Mouse (Mus musculus): ENCODE data around the gene Mcub. TPM values are rescaled to one million over a fixed set of nuclear protein-coding genes. Genes with fewer than 3 reads are reported as not detected.

Mcub gene
- polyA plus RNA-seq, 1 experiment, result 3.1 TPM

DNA sequence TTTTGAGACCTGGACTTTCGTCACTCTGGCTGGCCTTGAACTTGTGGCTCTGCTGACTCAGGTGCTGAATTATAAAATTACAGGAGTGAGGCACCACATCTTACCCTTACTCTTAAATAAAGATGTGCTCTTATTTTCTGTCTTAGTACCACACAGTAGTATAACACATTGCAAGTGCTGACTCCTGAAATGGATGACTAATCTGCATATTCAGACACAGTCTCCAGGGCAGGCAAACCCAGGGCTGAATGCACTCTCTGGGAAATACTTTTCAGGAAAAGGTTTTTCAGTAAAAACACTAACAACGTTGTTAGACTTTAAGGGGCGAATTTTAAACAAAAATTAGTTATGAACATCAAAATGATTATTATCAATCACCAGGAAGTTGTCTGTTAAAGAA lies 27.3 kb upstream of the Mcub start:
- Histone ChIP-seq H3K36me3 (ENCODE audit: control insufficient read depth, insufficient read depth, low read length) (peaks cover 5% of the 10 kb centered on the region), H3K4me1 (ENCODE audit: control insufficient read depth, insufficient read depth, low read length) (no peaks in the 10 kb centered on the region), H3K27me3 (replicated peaks; ENCODE audit: control insufficient read depth, insufficient read depth, low read length) (no peaks in the 10 kb centered on the region), H3K27ac (ENCODE audit: insufficient read depth, low read depth, low read length) (no peak overlapping the region), H3K4me3 (ENCODE audit: insufficient read depth, low read depth, low read length) (no peak overlapping the region)
- no peak for TF ChIP-seq CTCF (conservative IDR thresholded peaks at IDR 0.05; ENCODE audit: insufficient read depth, insufficient read length, low read depth, low read length)
- no peak for TF ChIP-seq POLR2A (IDR thresholded peaks at IDR 0.05; ENCODE audit: low read depth, low read length)
- WGBS, result 79% methylated on average over 3 of the region's 3 CpGs
- DNase-seq, result no peak

GRCm38 (mm10) chr3:129987297-129987696 lies 17.3 kb upstream of the Mcub start:
- Histone ChIP-seq H3K27ac (ENCODE audit: insufficient read depth, low read depth, low read length) (no peak overlapping the region), H3K4me1 (ENCODE audit: control insufficient read depth, insufficient read depth, low read length) (peaks cover 4% of the 10 kb centered on the region; the same call in 1 of the 2 replicates), H3K36me3 (ENCODE audit: control insufficient read depth, insufficient read depth, low read length) (peaks cover 3% of the 10 kb centered on the region), H3K4me3 (ENCODE audit: insufficient read depth, low read depth, low read length) (no peak overlapping the region), H3K27me3 (replicated peaks; ENCODE audit: control insufficient read depth, insufficient read depth, low read length) (no peaks in the 10 kb centered on the region)
- 95% methylated on average over 13 of the region's 13 CpGs for WGBS
- DNase-seq, result no peak
- no peak for TF ChIP-seq POLR2A (IDR thresholded peaks at IDR 0.05; ENCODE audit: low read depth, low read length)
- TF ChIP-seq CTCF (conservative IDR thresholded peaks at IDR 0.05; ENCODE audit: insufficient read depth, insufficient read length, low read depth, low read length), result no peak

DNA sequence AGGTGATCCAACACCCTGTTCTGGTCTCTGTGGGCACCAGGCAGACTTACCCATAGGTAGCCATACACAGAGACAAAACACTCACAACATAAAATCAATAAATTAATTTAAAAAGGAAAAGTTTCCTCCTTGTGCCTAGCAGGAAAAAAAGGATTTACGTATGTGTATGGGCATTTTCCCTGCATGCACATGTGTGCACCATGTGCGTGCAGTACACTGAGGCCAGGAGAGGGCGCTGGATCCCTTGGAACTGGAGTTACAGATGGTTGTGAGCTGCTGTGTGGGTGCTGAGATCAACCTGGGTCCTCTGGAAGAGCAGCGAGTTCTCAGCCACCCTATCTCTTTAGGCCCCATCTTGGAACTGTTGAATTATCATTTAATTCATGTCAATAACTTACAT lies 15.3 kb upstream of the Mcub start:
- Histone ChIP-seq H3K4me1 (ENCODE audit: control insufficient read depth, insufficient read depth, low read length) (peaks cover 4% of the 10 kb centered on the region; the same call in 1 of the 2 replicates), H3K36me3 (ENCODE audit: control insufficient read depth, insufficient read depth, low read length) (peaks cover 4% of the 10 kb centered on the region), H3K4me3 (ENCODE audit: insufficient read depth, low read depth, low read length) (no peak overlapping the region), H3K27me3 (replicated peaks; ENCODE audit: control insufficient read depth, insufficient read depth, low read length) (no peaks in the 10 kb centered on the region), H3K27ac (ENCODE audit: insufficient read depth, low read depth, low read length) (no peak overlapping the region)
- no peak for TF ChIP-seq POLR2A (IDR thresholded peaks at IDR 0.05; ENCODE audit: low read depth, low read length)
- 0 out of 2 replicates have a peak, but pooled peaks have one; percentile 24 for TF ChIP-seq CTCF (conservative IDR thresholded peaks at IDR 0.05; ENCODE audit: insufficient read depth, insufficient read length, low read depth, low read length)
- 96% methylated on average over 4 of the region's 4 CpGs for WGBS
- no peak for DNase-seq

DNA sequence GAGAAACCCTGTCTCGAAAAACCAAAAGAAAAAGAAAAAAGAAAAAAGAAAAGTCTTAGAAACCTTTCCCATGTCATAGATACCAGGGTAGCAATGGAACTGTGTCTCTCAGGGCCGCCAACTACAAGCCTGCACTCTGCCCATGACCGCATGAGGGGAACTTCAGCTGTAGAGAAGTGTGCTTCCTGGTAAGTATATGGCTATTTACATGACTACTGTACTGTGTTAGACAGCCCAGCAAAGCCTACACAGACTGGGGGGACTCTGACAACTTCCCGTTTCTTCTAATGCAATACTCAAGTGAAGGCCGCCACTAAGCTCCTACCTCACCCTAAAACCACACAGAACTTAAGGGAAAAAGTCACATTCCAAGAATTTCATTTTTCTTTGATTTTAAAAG lies 14.8 kb upstream of the Mcub start:
- H3K4me3 ChIP-seq (ENCODE audit: insufficient read depth, low read depth, low read length), result no peak overlapping the region
- 93% methylated on average over 5 of the region's 5 CpGs for WGBS
- peaks cover 4% of the 10 kb centered on the region; the same call in 1 of the 2 replicates for H3K4me1 ChIP-seq (ENCODE audit: control insufficient read depth, insufficient read depth, low read length)
- no peak overlapping the region for H3K27ac ChIP-seq (ENCODE audit: insufficient read depth, low read depth, low read length)
- DNase-seq, result no peak
- H3K27me3 ChIP-seq (replicated peaks; ENCODE audit: control insufficient read depth, insufficient read depth, low read length), result no peaks in the 10 kb centered on the region
- TF ChIP-seq POLR2A (IDR thresholded peaks at IDR 0.05; ENCODE audit: low read depth, low read length) (no peak), CTCF (conservative IDR thresholded peaks at IDR 0.05; ENCODE audit: insufficient read depth, insufficient read length, low read depth, low read length) (no peak)
- peaks cover 4% of the 10 kb centered on the region for H3K36me3 ChIP-seq (ENCODE audit: control insufficient read depth, insufficient read depth, low read length)

DNA sequence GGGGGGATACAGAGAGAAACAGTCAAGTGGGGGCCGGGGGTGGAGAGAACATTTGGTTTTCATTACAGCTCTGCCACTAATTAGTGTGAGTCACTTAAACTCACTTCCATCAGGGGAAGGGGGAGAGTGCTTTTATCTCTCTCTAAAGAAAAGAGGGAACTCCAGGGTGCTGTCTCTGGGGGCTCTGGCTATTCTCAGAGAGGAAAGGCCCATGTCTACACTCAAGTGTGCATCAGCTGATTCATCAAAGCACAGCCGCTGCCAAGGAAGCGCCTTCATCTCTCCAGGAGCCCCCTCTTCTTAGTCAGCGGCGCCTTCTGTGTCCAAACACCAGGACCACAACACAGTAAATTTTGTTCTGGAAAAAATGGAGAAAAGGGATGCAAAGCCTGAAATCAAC lies 12.3 kb upstream of the Mcub start:
- Histone ChIP-seq H3K4me3 (ENCODE audit: insufficient read depth, low read depth, low read length) (no peak overlapping the region), H3K36me3 (ENCODE audit: control insufficient read depth, insufficient read depth, low read length) (peaks cover 3% of the 10 kb centered on the region), H3K27me3 (replicated peaks; ENCODE audit: control insufficient read depth, insufficient read depth, low read length) (no peaks in the 10 kb centered on the region), H3K27ac (ENCODE audit: insufficient read depth, low read depth, low read length) (no peak overlapping the region), H3K4me1 (ENCODE audit: control insufficient read depth, insufficient read depth, low read length) (no peaks in the 10 kb centered on the region)
- 75% methylated on average over 5 of the region's 5 CpGs for WGBS
- TF ChIP-seq CTCF (conservative IDR thresholded peaks at IDR 0.05; ENCODE audit: insufficient read depth, insufficient read length, low read depth, low read length), result no peak
- no peak for TF ChIP-seq POLR2A (IDR thresholded peaks at IDR 0.05; ENCODE audit: low read depth, low read length)
- DNase-seq, result no peak

DNA sequence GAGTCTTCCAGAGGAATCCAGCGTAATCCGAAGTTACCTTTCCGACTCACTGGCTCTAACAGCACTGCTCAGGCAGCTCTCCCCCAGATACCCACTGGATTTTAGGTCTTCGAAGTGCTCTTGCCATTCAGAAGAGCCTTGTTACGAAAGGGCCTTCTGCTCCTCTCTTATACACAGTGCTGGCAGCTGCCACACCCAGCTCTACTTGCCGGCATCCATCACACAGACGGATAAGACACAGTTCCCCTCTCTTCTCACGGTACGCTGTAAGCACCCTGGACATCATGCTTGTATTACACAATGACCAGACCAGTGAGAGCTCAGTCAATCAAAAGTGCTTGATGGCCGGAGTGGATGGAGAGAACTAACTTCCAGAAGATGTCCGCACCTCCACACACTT lies 11.8 kb upstream of the Mcub start:
- Histone ChIP-seq H3K4me1 (ENCODE audit: control insufficient read depth, insufficient read depth, low read length) (no peaks in the 10 kb centered on the region), H3K36me3 (ENCODE audit: control insufficient read depth, insufficient read depth, low read length) (peaks cover 2% of the 10 kb centered on the region), H3K4me3 (ENCODE audit: insufficient read depth, low read depth, low read length) (no peak overlapping the region), H3K27ac (ENCODE audit: insufficient read depth, low read depth, low read length) (no peak overlapping the region), H3K27me3 (replicated peaks; ENCODE audit: control insufficient read depth, insufficient read depth, low read length) (no peaks in the 10 kb centered on the region)
- TF ChIP-seq CTCF (conservative IDR thresholded peaks at IDR 0.05; ENCODE audit: insufficient read depth, insufficient read length, low read depth, low read length) (no peak), POLR2A (IDR thresholded peaks at IDR 0.05; ENCODE audit: low read depth, low read length) (no peak)
- DNase-seq, result no peak
- 92% methylated on average over 11 of the region's 11 CpGs for WGBS

DNA sequence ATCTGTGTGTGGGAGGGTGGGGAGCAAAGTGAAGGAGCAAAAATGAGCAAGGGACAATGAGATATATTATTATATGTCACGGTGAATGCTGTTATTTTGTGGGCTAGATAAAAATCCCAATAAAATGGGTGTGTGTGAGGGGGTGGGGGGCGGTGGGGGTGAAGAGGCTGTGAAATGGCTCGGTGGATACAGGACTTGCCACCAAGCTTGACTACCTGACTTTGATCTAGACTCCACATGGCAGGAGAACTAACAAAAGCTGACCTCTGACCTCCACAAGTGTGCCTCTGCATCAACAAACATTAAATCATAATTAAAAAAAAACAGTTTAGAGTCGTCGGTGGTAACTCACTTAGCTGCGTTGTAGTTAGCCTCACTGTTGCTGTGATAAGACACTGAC lies 9.5 kb upstream of the Mcub start:
- Histone ChIP-seq H3K36me3 (ENCODE audit: control insufficient read depth, insufficient read depth, low read length) (peaks cover 2% of the 10 kb centered on the region), H3K27me3 (replicated peaks; ENCODE audit: control insufficient read depth, insufficient read depth, low read length) (no peaks in the 10 kb centered on the region), H3K27ac (ENCODE audit: insufficient read depth, low read depth, low read length) (no peak overlapping the region), H3K4me3 (ENCODE audit: insufficient read depth, low read depth, low read length) (no peak overlapping the region), H3K4me1 (ENCODE audit: control insufficient read depth, insufficient read depth, low read length) (no peaks in the 10 kb centered on the region)
- WGBS, result 31% methylated on average over 6 of the region's 6 CpGs
- DNase-seq, result no peak
- no peak for TF ChIP-seq POLR2A (IDR thresholded peaks at IDR 0.05; ENCODE audit: low read depth, low read length)
- TF ChIP-seq CTCF (conservative IDR thresholded peaks at IDR 0.05; ENCODE audit: insufficient read depth, insufficient read length, low read depth, low read length), result no peak

All from kidney, adult 2 months (tissue).